Mouse (Mus musculus) C2C12 (cell line): Measurements from ENCODE around the gene Gm37240. TPM values are rescaled to one million over a fixed set of nuclear protein-coding genes. Genes with fewer than 3 reads are reported as not detected.

Experiments used
- H3K27me3 ChIP-seq: one replicate; pipeline ENCODE4 v1.6.1; 2011; ENCODE audit not compliant: control insufficient read depth, insufficient read depth, insufficient read length
- H3K36me3 ChIP-seq: one replicate; pipeline ENCODE4 v1.6.1; 2011; ENCODE audit not compliant: control insufficient read depth, insufficient read depth
- H3K4me3 ChIP-seq: one replicate; pipeline ENCODE4 v1.5.1; 2011; ENCODE audit warnings: mild to moderate bottlenecking, control low read depth; ENCODE audit not compliant: poor library complexity, insufficient read depth, severe bottlenecking
- H3K79me2 ChIP-seq: one replicate; pipeline ENCODE4 v1.6.1; 2011; ENCODE audit not compliant: control insufficient read depth, insufficient read depth
- H3K79me3 ChIP-seq: one replicate; pipeline ENCODE4 v1.6.1; 2011; ENCODE audit warnings: low read depth, control low read depth
- H3ac ChIP-seq: one replicate; pipeline ENCODE3; 2011; ENCODE audit warnings: low read depth; ENCODE audit not compliant: control insufficient read depth, insufficient read length
- CEBPB ChIP-seq: IDR thresholded peaks from one replicate; pipeline ENCODE4 v1.6.1; 2011; ENCODE audit warnings: low read depth, mild to moderate bottlenecking, control low read depth, moderate library complexity
- CTCF ChIP-seq: IDR thresholded peaks from one replicate; pipeline ENCODE4 v1.5.1; 2011; ENCODE audit not compliant: control insufficient read depth, insufficient read depth, insufficient read length
- FOSL1 ChIP-seq: IDR thresholded peaks from one replicate; pipeline ENCODE4 v1.8.0; 2011; ENCODE audit warnings: mild to moderate bottlenecking, low read length; ENCODE audit not compliant: poor library complexity, insufficient read depth, severe bottlenecking
- MAX ChIP-seq: IDR thresholded peaks from one replicate; pipeline ENCODE4 v1.6.1; 2011; ENCODE audit warnings: mild to moderate bottlenecking, control low read depth
- MYOD1 ChIP-seq: IDR thresholded peaks from one replicate; pipeline ENCODE4 v1.6.1; 2011; ENCODE audit warnings: low read depth; ENCODE audit not compliant: control insufficient read depth, insufficient read length
- MYOG ChIP-seq: IDR thresholded peaks from one replicate; pipeline ENCODE4 v1.6.1; 2011; ENCODE audit not compliant: control insufficient read depth, insufficient read length; ENCODE audit errors: extremely low read depth
- USF1 ChIP-seq: IDR thresholded peaks from one replicate; pipeline ENCODE4 v1.6.1; 2011; ENCODE audit warnings: low read depth, mild to moderate bottlenecking, control low read depth, moderate library complexity
- polyA plus RNA-seq: library from polyadenylated mRNA; unstranded; fragments of >200 nt; fragmentation: generic; extraction: Trizol; gene quantifications from one replicate; pipeline ENCODE4 v1.2.1, GENCODE M21; 2012; ENCODE audit warnings: missing spikeins

The Gm37240 gene
- polyA plus RNA-seq, 1 experiment, result 7.3 TPM

DNA sequence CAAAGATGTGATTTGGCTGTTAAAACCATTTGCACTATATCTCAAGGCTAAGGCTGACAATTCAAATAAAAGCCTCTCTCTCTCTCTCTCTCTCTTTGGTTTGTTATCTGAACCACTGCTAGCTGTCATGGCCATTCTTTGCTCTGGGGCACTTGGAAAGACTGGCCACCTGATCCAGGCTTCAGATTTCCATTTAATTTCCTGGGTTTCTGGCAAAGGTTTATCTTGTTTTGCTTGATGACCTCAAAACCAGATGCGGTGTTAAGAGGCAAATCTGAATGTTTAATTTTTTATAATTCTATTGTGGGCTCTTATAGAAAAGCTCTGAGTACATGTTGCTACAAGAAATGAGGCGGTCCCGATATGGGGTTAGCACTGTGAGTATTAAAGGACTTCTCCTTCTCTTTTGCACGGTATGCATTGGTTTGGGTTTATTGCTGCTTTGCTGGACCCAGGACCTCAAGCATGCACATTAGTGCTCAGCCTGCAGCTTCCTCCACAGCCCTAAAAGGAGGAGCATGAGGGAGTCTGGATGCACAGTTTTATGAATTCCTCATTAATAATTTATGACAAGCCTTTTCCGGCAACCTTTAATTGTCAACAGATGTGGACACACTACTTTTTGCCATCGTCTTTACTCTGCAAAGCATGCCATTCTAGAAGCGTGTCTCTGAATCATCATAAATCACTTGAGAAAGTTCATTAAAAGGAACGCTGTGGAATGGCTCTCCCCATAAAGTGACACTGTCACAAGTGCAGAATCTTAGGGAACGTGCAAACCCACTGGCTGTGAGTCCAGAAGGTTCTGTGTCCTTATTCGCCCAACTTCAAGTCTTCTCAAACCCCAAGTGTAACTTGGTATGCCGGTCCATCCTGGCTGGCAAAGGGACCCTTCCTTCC lies 351.4 kb downstream of the Gm37240 start:
- no peak overlapping the region for H3K4me3 ChIP-seq
- no peaks in the 10 kb centered on the region for H3K36me3 ChIP-seq
- TF ChIP-seq CEBPB (no peak), FOSL1 (no peak), USF1 (no peak), MAX (no peak), CTCF (no peak), MYOD1 (no peak), MYOG (no peak)
- no peaks in the 10 kb centered on the region for H3K27me3 ChIP-seq
- no peak overlapping the region for H3ac ChIP-seq
- H3K79me3 ChIP-seq, result no peaks in the 10 kb centered on the region
- no peaks in the 10 kb centered on the region for H3K79me2 ChIP-seq

GRCm38 (mm10) chr3:85535042-85535441 lies 352.3 kb downstream of the Gm37240 start:
- no peak for TF ChIP-seq MAX
- no peak for TF ChIP-seq CEBPB
- no peak for TF ChIP-seq USF1
- TF ChIP-seq MYOD1, result no peak
- no peak for TF ChIP-seq CTCF
- no peak for TF ChIP-seq MYOG
- no peak for TF ChIP-seq FOSL1
- H3K79me2 ChIP-seq, result no peaks in the 10 kb centered on the region
- H3K79me3 ChIP-seq, result no peaks in the 10 kb centered on the region
- no peak overlapping the region for H3K4me3 ChIP-seq
- no peaks in the 10 kb centered on the region for H3K27me3 ChIP-seq
- H3ac ChIP-seq, result no peak overlapping the region
- H3K36me3 ChIP-seq, result no peaks in the 10 kb centered on the region

DNA sequence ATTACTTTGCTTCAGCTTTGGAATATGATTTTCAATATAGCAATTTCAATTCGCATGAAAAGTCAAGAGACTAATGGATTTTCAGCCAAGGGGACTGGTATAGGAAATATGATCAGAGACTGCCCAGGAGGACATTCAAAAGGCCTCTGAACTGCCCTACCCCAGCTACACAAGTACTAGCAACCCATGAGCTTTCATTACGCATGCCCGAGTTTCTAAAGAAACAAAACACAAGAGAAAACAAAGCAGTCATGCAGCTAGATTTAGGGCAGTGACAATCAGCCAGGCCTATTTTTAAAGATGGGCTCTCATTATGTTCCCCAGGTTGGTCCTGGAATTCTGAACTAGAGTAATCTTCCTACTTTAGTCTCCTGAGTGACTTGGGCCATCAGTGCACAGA lies 354.9 kb downstream of the Gm37240 start:
- Histone ChIP-seq H3ac (no peak overlapping the region), H3K79me3 (no peaks in the 10 kb centered on the region), H3K4me3 (no peak overlapping the region), H3K27me3 (no peaks in the 10 kb centered on the region), H3K79me2 (no peaks in the 10 kb centered on the region), H3K36me3 (no peaks in the 10 kb centered on the region)
- TF ChIP-seq CEBPB, result no peak
- no peak for TF ChIP-seq USF1
- no peak for TF ChIP-seq MAX
- no peak for TF ChIP-seq CTCF
- TF ChIP-seq MYOG, result no peak
- no peak for TF ChIP-seq FOSL1
- no peak for TF ChIP-seq MYOD1

DNA sequence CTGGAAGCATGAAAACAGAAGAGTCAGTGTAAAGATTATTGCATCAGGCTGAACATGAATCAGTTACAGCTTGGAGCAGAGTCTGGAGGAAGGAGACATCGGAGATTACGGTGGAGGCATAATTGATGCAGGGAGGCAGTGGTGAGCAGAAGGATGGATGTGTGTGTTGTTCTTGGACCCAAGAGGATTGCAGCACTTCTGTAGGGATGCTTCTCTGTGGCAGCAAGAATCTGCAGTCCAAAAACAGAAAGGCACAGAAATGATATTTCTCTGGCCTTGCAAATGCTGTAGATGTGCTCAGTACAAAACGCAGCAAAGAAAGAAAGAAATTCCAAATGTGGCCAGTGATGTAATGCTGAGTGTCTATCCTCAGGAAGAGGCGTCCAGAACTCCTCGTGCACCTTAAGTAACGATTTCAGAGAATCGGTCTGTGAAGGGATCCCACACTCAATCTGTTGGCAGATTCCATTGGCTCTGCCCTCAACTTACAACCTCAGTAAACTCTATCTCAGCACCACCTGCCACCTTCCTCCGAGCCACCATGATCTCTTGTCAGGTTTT lies 356.6 kb downstream of the Gm37240 start:
- Histone ChIP-seq H3K79me2 (no peaks in the 10 kb centered on the region), H3K79me3 (no peaks in the 10 kb centered on the region), H3K27me3 (peaks cover 3% of the 10 kb centered on the region), H3K4me3 (no peak overlapping the region), H3K36me3 (no peaks in the 10 kb centered on the region), H3ac (no peak overlapping the region)
- TF ChIP-seq CEBPB, result no peak
- no peak for TF ChIP-seq FOSL1
- TF ChIP-seq MYOD1, result no peak
- TF ChIP-seq CTCF, result no peak
- TF ChIP-seq MAX, result no peak
- no peak for TF ChIP-seq USF1
- TF ChIP-seq MYOG, result no peak

DNA sequence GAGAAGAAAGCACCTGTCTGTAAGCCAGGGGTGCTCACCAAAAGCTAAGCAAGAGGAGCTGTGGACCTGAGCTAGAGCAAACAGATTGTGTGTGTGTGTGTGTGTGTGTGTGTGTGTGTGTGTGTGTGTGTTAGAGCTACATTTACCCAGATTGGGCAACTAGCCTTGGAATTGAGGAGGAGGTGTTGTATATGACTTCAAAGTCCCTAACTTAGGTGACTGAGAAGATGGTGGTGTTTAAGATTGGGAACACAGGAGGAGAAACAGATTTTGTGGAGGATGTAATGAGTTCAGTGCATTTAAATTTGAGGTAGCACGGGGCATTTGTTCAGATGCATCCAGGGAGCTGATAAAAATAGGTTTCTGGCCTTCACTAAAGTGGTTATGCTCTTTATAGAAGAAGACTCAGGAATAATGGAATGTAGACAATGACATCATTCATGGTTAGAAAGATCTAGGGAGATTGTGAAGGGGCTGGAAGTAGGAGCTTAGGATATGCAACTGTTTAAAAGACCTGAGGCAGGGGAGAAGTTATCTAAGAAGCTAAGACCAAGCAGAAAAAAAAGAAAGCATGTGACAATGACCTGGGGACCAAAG lies 365.9 kb downstream of the Gm37240 start:
- no peaks in the 10 kb centered on the region for H3K79me2 ChIP-seq
- no peak overlapping the region for H3K4me3 ChIP-seq
- H3K36me3 ChIP-seq, result no peaks in the 10 kb centered on the region
- TF ChIP-seq MAX, result no peak
- no peak for TF ChIP-seq CTCF
- TF ChIP-seq CEBPB, result no peak
- no peak for TF ChIP-seq USF1
- TF ChIP-seq MYOG, result no peak
- no peak for TF ChIP-seq FOSL1
- no peak for TF ChIP-seq MYOD1
- H3K27me3 ChIP-seq, result peaks cover 3% of the 10 kb centered on the region
- no peak overlapping the region for H3ac ChIP-seq
- no peaks in the 10 kb centered on the region for H3K79me3 ChIP-seq

DNA sequence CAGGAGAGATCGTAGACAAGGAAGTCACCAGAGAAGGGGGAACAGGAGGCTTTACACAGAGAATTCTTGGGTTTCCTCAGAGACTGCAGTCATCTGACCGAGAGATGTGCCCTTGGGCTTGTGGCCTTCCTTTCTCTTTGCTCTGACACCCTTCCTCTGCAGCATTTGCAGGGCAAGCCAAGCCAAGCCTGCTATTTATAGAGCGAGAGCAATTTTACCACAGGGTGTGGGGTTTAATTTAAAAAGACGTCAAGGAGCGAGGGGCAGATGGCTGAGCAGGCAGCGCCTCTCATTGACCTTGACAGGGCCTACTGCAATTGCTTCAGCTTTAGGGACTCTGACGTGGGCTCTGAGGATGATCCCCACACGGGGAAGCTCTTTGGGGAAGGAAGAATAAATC lies 368.6 kb downstream of the Gm37240 start:
- Histone ChIP-seq H3K79me2 (no peaks in the 10 kb centered on the region), H3K27me3 (no peaks in the 10 kb centered on the region), H3K4me3 (no peak overlapping the region), H3K36me3 (no peaks in the 10 kb centered on the region), H3K79me3 (no peaks in the 10 kb centered on the region), H3ac (no peak overlapping the region)
- no peak for TF ChIP-seq CEBPB
- TF ChIP-seq USF1, result no peak
- no peak for TF ChIP-seq MAX
- no peak for TF ChIP-seq MYOD1
- no peak for TF ChIP-seq FOSL1
- TF ChIP-seq MYOG, result no peak
- no peak for TF ChIP-seq CTCF
